Mouse (Mus musculus): ENCODE results near the gene Olfr214. TPM values are rescaled to one million over a fixed set of nuclear protein-coding genes. Genes with fewer than 3 reads are reported as not detected.
"Not testable (repeated sequence)": the region's sequence is repeated elsewhere in the genome, so short reads cannot be mapped to it uniquely, and the experiment has no call there.

Gene Olfr214
- not detected in 2 replicates for total RNA-seq (2012; rRNA removed)
- not detected in 2 replicates for total RNA-seq (2014; rRNA removed)
- not detected in 2 replicates for polyA plus RNA-seq (2012; ENCODE audit: insufficient read length, low read depth)

DNA sequence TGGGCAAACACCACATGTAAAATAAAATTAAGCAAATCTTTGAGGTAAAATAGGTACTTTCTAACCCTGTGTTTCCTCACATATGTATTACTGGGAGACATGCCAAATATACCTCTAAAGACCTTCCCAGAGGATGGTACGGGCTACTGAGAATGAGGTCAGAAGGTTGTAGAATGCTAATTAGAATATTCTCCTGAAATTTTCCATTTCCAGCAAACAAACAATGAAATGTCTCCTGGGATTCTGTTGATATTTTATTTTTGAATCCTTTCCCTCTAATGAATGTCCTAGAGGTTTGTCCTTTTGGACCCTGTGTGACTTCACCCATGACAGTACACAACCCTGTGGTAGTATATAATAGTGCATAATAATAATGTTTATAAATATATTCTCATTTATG lies at the start of gene Olfr214:
Gene Olfr214, plus strand, starts transcription at position 301 of the 400 bp plus-strand sequence.
- H3K9ac ChIP-seq (ENCODE audit: insufficient read depth, low read depth), result no peak within 1 kb of the TSS
- no peak within 1 kb of the TSS for H3K4me2 ChIP-seq (ENCODE audit: insufficient read depth, low read depth, poor library complexity, severe bottlenecking)
- in situ Hi-C loops (cut with MboI; ENCODE audit: low pct_ligation_motif_present, low pct_unique_long_range_greater_than_20kb, low sequenced_read_pairs), result no loop called here
- no peak within 1 kb of the TSS for H3K4me3 ChIP-seq (replicated peaks in 1 of 3; ENCODE audit: low read depth in 2 of 3, low read length in 2 of 3, poor library complexity in 1 of 3)
- no peaks in the 10 kb centered on the region for H3K4me1 ChIP-seq (ENCODE audit: control insufficient read depth in 1 of 2, insufficient read depth in 2 of 2)
- dilution Hi-C loops (cut with MboI; ENCODE audit: extremely low pct_ligation_motif_present, extremely low pct_unique_long_range_greater_than_20kb, low sequenced_read_pairs), result no loop called here
- H3K27me3 ChIP-seq (replicated peaks), result peaks cover 18% of the 10 kb centered on the region
- H3K27ac ChIP-seq (ENCODE audit: insufficient read depth, low read depth), result no peak within 1 kb of the TSS
- no peaks in the 10 kb centered on the region for H3K9me3 ChIP-seq (replicated peaks; ENCODE audit: low read length)
- DNase-seq (ENCODE audit: extremely low read depth), result no peak
- TF ChIP-seq UBTF (IDR thresholded peaks at IDR 0.05; ENCODE audit: low read depth, low read length) (no peak), SMC3 (IDR thresholded peaks at IDR 0.05; ENCODE audit: low read depth, low read length) (no peak), GABPA (IDR thresholded peaks at IDR 0.05; ENCODE audit: insufficient replicate concordance, low read depth, low read length) (no peak), RAD21 (IDR thresholded peaks at IDR 0.05; ENCODE audit: low read depth, low read length) (no peak), POLR2A (IDR thresholded peaks at IDR 0.05; ENCODE audit: low read depth, low read length) (no peak), NELFE (IDR thresholded peaks at IDR 0.05; ENCODE audit: low read depth, low read length) (no peak), SIN3A (IDR thresholded peaks at IDR 0.05; ENCODE audit: low read length) (no peak), POLR2AphosphoS2 (IDR thresholded peaks at IDR 0.05; ENCODE audit: low read depth, low read length) (no peak)
- H3K79me2 ChIP-seq (replicated peaks; ENCODE audit: control insufficient read depth, extremely low read depth, insufficient read depth, poor library complexity, severe bottlenecking), result no peaks in the 10 kb centered on the region
- no peaks in the 10 kb centered on the region for H3K36me3 ChIP-seq (replicated peaks in 1 of 2; ENCODE audit: control insufficient read depth in 1 of 2, insufficient read depth in 1 of 2, low read length in 1 of 2)

GRCm38 (mm10) chr6:116506302-116507003 lies 47.6 kb upstream of the Olfr214 start, which contains the start of gene Olfr212:
Gene Olfr212, plus strand, starts transcription at chr6:116506516.
- H3K79me2 ChIP-seq (replicated peaks; ENCODE audit: control insufficient read depth, extremely low read depth, insufficient read depth, poor library complexity, severe bottlenecking); H3K36me3 ChIP-seq (replicated peaks in 1 of 2; ENCODE audit: control insufficient read depth in 1 of 2, insufficient read depth in 1 of 2, low read length in 1 of 2); in situ Hi-C loops (cut with MboI; ENCODE audit: low pct_ligation_motif_present, low pct_unique_long_range_greater_than_20kb, low sequenced_read_pairs); H3K4me2 ChIP-seq (ENCODE audit: insufficient read depth, low read depth, poor library complexity, severe bottlenecking); dilution Hi-C loops (cut with MboI; ENCODE audit: extremely low pct_ligation_motif_present, extremely low pct_unique_long_range_greater_than_20kb, low sequenced_read_pairs); H3K9ac ChIP-seq (ENCODE audit: insufficient read depth, low read depth); H3K27me3 ChIP-seq (replicated peaks); H3K27ac ChIP-seq (ENCODE audit: insufficient read depth, low read depth); H3K4me1 ChIP-seq (ENCODE audit: control insufficient read depth in 1 of 2, insufficient read depth in 2 of 2); H3K4me3 ChIP-seq (replicated peaks in 1 of 3; ENCODE audit: low read depth in 2 of 3, low read length in 2 of 3, poor library complexity in 1 of 3); H3K9me3 ChIP-seq (replicated peaks; ENCODE audit: low read length); DNase-seq (ENCODE audit: extremely low read depth): not testable (repeated sequence)

GRCm38 (mm10) chr6:116514832-116515231 lies 39.2 kb upstream of the Olfr214 start:
- Histone ChIP-seq H3K9ac (ENCODE audit: insufficient read depth, low read depth) (no peak overlapping the region), H3K27ac (ENCODE audit: insufficient read depth, low read depth) (no peak overlapping the region), H3K79me2 (replicated peaks; ENCODE audit: control insufficient read depth, extremely low read depth, insufficient read depth, poor library complexity, severe bottlenecking) (no peaks in the 10 kb centered on the region), H3K4me3 (replicated peaks in 1 of 3; ENCODE audit: low read depth in 2 of 3, low read length in 2 of 3, poor library complexity in 1 of 3) (no peak overlapping the region), H3K36me3 (replicated peaks in 1 of 2; ENCODE audit: control insufficient read depth in 1 of 2, insufficient read depth in 1 of 2, low read length in 1 of 2) (no peaks in the 10 kb centered on the region), H3K4me1 (ENCODE audit: control insufficient read depth in 1 of 2, insufficient read depth in 2 of 2) (no peaks in the 10 kb centered on the region), H3K27me3 (replicated peaks) (no peaks in the 10 kb centered on the region), H3K4me2 (ENCODE audit: insufficient read depth, low read depth, poor library complexity, severe bottlenecking) (no peak overlapping the region), H3K9me3 (replicated peaks; ENCODE audit: low read length) (peaks cover 1% of the 10 kb centered on the region)
- no peak for DNase-seq (ENCODE audit: extremely low read depth)
- dilution Hi-C loops (cut with MboI; ENCODE audit: extremely low pct_ligation_motif_present, extremely low pct_unique_long_range_greater_than_20kb, low sequenced_read_pairs) (no loop called here), in situ Hi-C loops (cut with MboI; ENCODE audit: low pct_ligation_motif_present, low pct_unique_long_range_greater_than_20kb, low sequenced_read_pairs) (no loop called here)
- TF ChIP-seq MAFK (IDR thresholded peaks at IDR 0.05; ENCODE audit: insufficient replicate concordance, low read length), result peak; percentile 96
- no peak for TF ChIP-seq HCFC1 (IDR thresholded peaks at IDR 0.05; ENCODE audit: low read depth, low read length)
